Mouse (Mus musculus) mouse embryonic stem cell (cell line): Measurements from ENCODE around the gene Sept4.

Source experiments
- in situ Hi-C, 2 experiments: fragments of 300-500 bp; cut with MboI; formaldehyde crosslinking; loops; 1 replicate in 1 of 2; 3 replicates in 1 of 2; pipeline ENCODE4 v1.14.3; 2019 to 2020; ENCODE audit warnings: low sequenced_read_pairs in 2 of 2, low pct_unique_long_range_greater_than_20kb in 1 of 2, mixed read lengths in 1 of 2; ENCODE audit not compliant: unreplicated experiment in 1 of 2

Gene Sept4

GRCm38 (mm10) chr11:87592713-87593598 is 24.3 kb downstream of the Sept4 start:
- in situ Hi-C loops: no loop called here

GRCm38 (mm10) chr11:87595327-87595841 is 26.7 kb downstream of the Sept4 start:
- in situ Hi-C loops: no loop called here

- in situ Hi-C loops: no loop called here
Observed at GRCm38 (mm10) chr11:87595976-87596375, 27.3 kb downstream of the Sept4 start.

GRCm38 (mm10) chr11:87596492-87596891 is 27.8 kb downstream of the Sept4 start:
- in situ Hi-C loops: no loop called here

- in situ Hi-C loops: no loop called here
Observed at GRCm38 (mm10) chr11:87597061-87597460, 28.4 kb downstream of the Sept4 start.

GRCm38 (mm10) chr11:87599395-87600089 is 30.8 kb downstream of the Sept4 start:
- in situ Hi-C loops: no loop called here

GRCm38 (mm10) chr11:87600322-87600853 is 31.7 kb downstream of the Sept4 start:
- in situ Hi-C loops: no loop called here

- in situ Hi-C loops: no loop called here
Observed at GRCm38 (mm10) chr11:87602234-87602633, 33.5 kb downstream of the Sept4 start.

- in situ Hi-C loops: no loop called here
Observed at GRCm38 (mm10) chr11:87603571-87603970, 34.9 kb downstream of the Sept4 start.

- in situ Hi-C loops: no loop called here
Observed at GRCm38 (mm10) chr11:87609264-87609663, 40.6 kb downstream of the Sept4 start.

- in situ Hi-C loops: no loop called here
Observed at GRCm38 (mm10) chr11:87611547-87611946, 42.8 kb downstream of the Sept4 start.

- in situ Hi-C loops: no loop called here
Observed at GRCm38 (mm10) chr11:87613972-87614371, 45.3 kb downstream of the Sept4 start.

GRCm38 (mm10) chr11:87615551-87615950 is 46.8 kb downstream of the Sept4 start:
- in situ Hi-C loops: no loop called here

- in situ Hi-C loops: no loop called here
Observed at GRCm38 (mm10) chr11:87615952-87616351, 47.2 kb downstream of the Sept4 start.

- in situ Hi-C loops: no loop called here
Observed at GRCm38 (mm10) chr11:87616790-87617474, 48.2 kb downstream of the Sept4 start, which contains the start of gene Hsf5. Hsf5 (plus strand) TSS chr11:87617164.

- in situ Hi-C loops: no loop called here
Observed at GRCm38 (mm10) chr11:87617606-87618005, 48.9 kb downstream of the Sept4 start.

GRCm38 (mm10) chr11:87623160-87623559 is 54.5 kb downstream of the Sept4 start:
- in situ Hi-C loops: no loop called here

GRCm38 (mm10) chr11:87629859-87630258 is 61.2 kb downstream of the Sept4 start:
- in situ Hi-C loops: no loop called here

- in situ Hi-C loops: no loop called here
Observed at GRCm38 (mm10) chr11:87638793-87639192, 70.1 kb downstream of the Sept4 start.
